In genomic region chr1:34472427-34473300, GRCm38 (mm10) we compare ENCODE assay signal across 8 mouse cellular contexts. TPM values are rescaled to one million over a fixed set of nuclear protein-coding genes. Genes with fewer than 3 reads are reported as not detected.
DNase-seq lines count a peak whose midpoint lies in the region; ATAC-seq and TF ChIP-seq lines count a peak whose summit lies in the region.

No protein-coding gene starts in this region.

- DNase-seq in frontal cortex, postnatal 10 days (ENCODE audit: low spot score in 2 of 2): no peak
- DNase-seq in gastrocnemius, postnatal 14 days: peak; percentile 17
- DNase-seq in induced T-regulatory cell, adult 2 months (ENCODE audit: low read depth): peak; percentile 91
- peak; percentile 79 for DNase-seq in liver, postnatal 0 days
- DNase-seq in neural tube, embryonic 11.5 days (ENCODE audit: low spot score): peak; percentile 44
- DNase-seq in thymus, postnatal 36 days: peak; percentile 83 to 85

- no peaks in the 10 kb centered on the region for H3K9me3 ChIP-seq in liver, postnatal 0 days (ENCODE audit: low read length)
- H3K9me3 ChIP-seq in neural tube, embryonic 11.5 days (ENCODE audit: control insufficient read depth, low read length): no peaks in the 10 kb centered on the region

- 1% methylated on average over 42 of the region's 43 CpGs for WGBS in liver, postnatal 0 days (ENCODE audit: insufficient replicate concordance)
- WGBS in neural tube, embryonic 11.5 days: under 1% methylated on average over 39 of the region's 43 CpGs

- ATAC-seq in frontal cortex, adult (ENCODE audit: low TSS enrichment): peak; percentile 20; the same call in 1 of the 2 replicates
- peak; percentile 78 for ATAC-seq in liver, postnatal 0 days
- ATAC-seq in neural tube, embryonic 11.5 days (ENCODE audit: insufficient read depth, low FRiP score, low TSS enrichment): peak; percentile 45; the same call in 1 of the 2 replicates

- peak overlapping the region; percentile 88 for H3K4me3 ChIP-seq in brown adipose tissue, adult 24 weeks (ENCODE audit: insufficient read depth, low read depth, low read length)
- peak overlapping the region; percentile 65 for H3K4me3 ChIP-seq in liver, postnatal 0 days (ENCODE audit: low read depth, low read length)
- peak overlapping the region; percentile 42 for H3K4me3 ChIP-seq in neural tube, embryonic 11.5 days (ENCODE audit: low read depth, low read length)

- no peaks in the 10 kb centered on the region for H3K36me3 ChIP-seq in liver, postnatal 0 days (replicated peaks; ENCODE audit: insufficient read depth, low read length)
- no peaks in the 10 kb centered on the region for H3K36me3 ChIP-seq in neural tube, embryonic 11.5 days (ENCODE audit: control insufficient read depth, insufficient read depth, low read length)

- TF ChIP-seq CTCF in liver, postnatal 0 days (IDR thresholded peaks at IDR 0.05; ENCODE audit: low read depth): peak; percentile 24; the same call in 1 of the 2 replicates

- 0 out of 2 replicates have a peak, but pooled peaks cover 4% of the 10 kb centered on the region for H3K27me3 ChIP-seq in liver, postnatal 0 days (ENCODE audit: insufficient read depth, low read length)
- H3K27me3 ChIP-seq in neural tube, embryonic 11.5 days (ENCODE audit: control insufficient read depth, insufficient read depth, low read length): peaks cover 11% of the 10 kb centered on the region

- TF ChIP-seq EP300 in liver, postnatal 0 days (IDR thresholded peaks at IDR 0.05; ENCODE audit: low read depth): no peak

- H3K4me2 ChIP-seq in liver, postnatal 0 days (ENCODE audit: low read depth, low read length): peak overlapping the region; percentile 88
- H3K4me2 ChIP-seq in neural tube, embryonic 11.5 days (ENCODE audit: low read depth): peak overlapping the region; percentile 88

- intact Hi-C loops in gastrocnemius, postnatal 14 days (cut with DNase I; ENCODE audit: low total_unique reads): no loop called here

- H3K27ac ChIP-seq in brown adipose tissue, adult 24 weeks (replicated peaks; ENCODE audit: low read depth, low read length): peak overlapping the region; percentile 80
- H3K27ac ChIP-seq in liver, postnatal 0 days (ENCODE audit: low read depth): peak overlapping the region; percentile 79
- no peak overlapping the region for H3K27ac ChIP-seq in neural tube, embryonic 11.5 days (ENCODE audit: low read depth, low read length)

- H3K4me1 ChIP-seq in brown adipose tissue, adult 24 weeks (ENCODE audit: control insufficient read depth, insufficient read depth, insufficient read length, low read length): no peaks in the 10 kb centered on the region
- peaks cover 18% of the 10 kb centered on the region for H3K4me1 ChIP-seq in liver, postnatal 0 days (ENCODE audit: insufficient read depth)
- H3K4me1 ChIP-seq in neural tube, embryonic 11.5 days (ENCODE audit: control insufficient read depth, insufficient read depth, low read length): peaks cover 3% of the 10 kb centered on the region; the same call in 1 of the 2 replicates

- peak overlapping the region; percentile 64 for H3K9ac ChIP-seq in liver, postnatal 0 days (replicated peaks)
- peak overlapping the region; percentile 56 for H3K9ac ChIP-seq in neural tube, embryonic 11.5 days (ENCODE audit: low read length)

RNA-seq across cellular contexts. Expression of gene Ptpn18, which starts 13.1 kb away (rescaled TPM):
- polyA plus RNA-seq in brown adipose tissue, adult 24 weeks (2012; ENCODE audit: insufficient read depth, insufficient read length, missing spikeins): 4.3 and 10.1 TPM in 2 replicates
- total RNA-seq in gastrocnemius, postnatal 14 days (2021): 1 to 10 TPM; 2.6 to 3.1 TPM
- polyA plus RNA-seq in liver, postnatal 0 days (2015; fragmentation: Nextera tagmentation; extraction: Ambion mirVana): 28.2 and 32.1 TPM in 2 replicates
- polyA plus RNA-seq in neural tube, embryonic 11.5 days (2014; fragmentation: Nextera tagmentation; extraction: Ambion mirVana): 6.6 and 8.0 TPM in 2 replicates

RNA-seq across cellular contexts. Expression of gene Prss39, which starts 25.5 kb away (rescaled TPM):
- not detected in 2 replicates for polyA plus RNA-seq in brown adipose tissue, adult 24 weeks (2012; ENCODE audit: insufficient read depth, insufficient read length, missing spikeins)
- total RNA-seq in gastrocnemius, postnatal 14 days (2021): not detected
- not detected in 2 replicates for polyA plus RNA-seq in liver, postnatal 0 days (2015; fragmentation: Nextera tagmentation; extraction: Ambion mirVana)
- not detected in 2 replicates for polyA plus RNA-seq in neural tube, embryonic 11.5 days (2014; fragmentation: Nextera tagmentation; extraction: Ambion mirVana)

RNA-seq across cellular contexts. Expression of gene Imp4, which starts 33.0 kb away (rescaled TPM):
- 38.0 and 43.0 TPM in 2 replicates for polyA plus RNA-seq in brown adipose tissue, adult 24 weeks (2012; ENCODE audit: insufficient read depth, insufficient read length, missing spikeins)
- 10 to 100 TPM; 15.2 to 15.7 TPM for total RNA-seq in gastrocnemius, postnatal 14 days (2021)
- polyA plus RNA-seq in liver, postnatal 0 days (2015; fragmentation: Nextera tagmentation; extraction: Ambion mirVana): 37.6 and 41.6 TPM in 2 replicates
- 107 and 108 TPM in 2 replicates for polyA plus RNA-seq in neural tube, embryonic 11.5 days (2014; fragmentation: Nextera tagmentation; extraction: Ambion mirVana)

RNA-seq across cellular contexts. Expression of gene Ccdc115, which starts 33.2 kb away (rescaled TPM):
- polyA plus RNA-seq in brown adipose tissue, adult 24 weeks (2012; ENCODE audit: insufficient read depth, insufficient read length, missing spikeins): 13.9 and 15.4 TPM in 2 replicates
- 10 to 100 TPM; 11.3 to 13.0 TPM for total RNA-seq in gastrocnemius, postnatal 14 days (2021)
- 19.0 and 21.0 TPM in 2 replicates for polyA plus RNA-seq in liver, postnatal 0 days (2015; fragmentation: Nextera tagmentation; extraction: Ambion mirVana)
- 63.3 and 71.2 TPM in 2 replicates for polyA plus RNA-seq in neural tube, embryonic 11.5 days (2014; fragmentation: Nextera tagmentation; extraction: Ambion mirVana)

Comparison
In these comparisons a context has a peak if more than half of its experiments do, and no peak if none do; other contexts are left out.
1. ATAC-seq: peak in every context shown above with its lines; median percentile 78 in liver, postnatal 0 days; 45 in neural tube, embryonic 11.5 days; 20 in frontal cortex, adult.
2. DNase-seq: peak in gastrocnemius, postnatal 14 days (single experiment), induced T-regulatory cell, adult 2 months (single experiment), liver, postnatal 0 days (single experiment), neural tube, embryonic 11.5 days (single experiment) and thymus, postnatal 36 days (2 of 2); none in frontal cortex, postnatal 10 days (0 of 2).
3. Peak in every context shown above with its lines, with median percentiles within 50 percentile points of each other: H3K4me3 ChIP-seq.